Mouse (Mus musculus): ENCODE results near the gene Thoc7. TPM values are rescaled to one million over a fixed set of nuclear protein-coding genes. Genes with fewer than 3 reads are reported as not detected.

The Thoc7 gene
- polyA plus RNA-seq (2014; fragmentation: Illumina TruSeq; extraction: RNeasy Lipid Tissue Mini Kit (QIAGEN cat#74804); ENCODE audit: low read depth, low replicate concordance): 69.0 TPM

DNA sequence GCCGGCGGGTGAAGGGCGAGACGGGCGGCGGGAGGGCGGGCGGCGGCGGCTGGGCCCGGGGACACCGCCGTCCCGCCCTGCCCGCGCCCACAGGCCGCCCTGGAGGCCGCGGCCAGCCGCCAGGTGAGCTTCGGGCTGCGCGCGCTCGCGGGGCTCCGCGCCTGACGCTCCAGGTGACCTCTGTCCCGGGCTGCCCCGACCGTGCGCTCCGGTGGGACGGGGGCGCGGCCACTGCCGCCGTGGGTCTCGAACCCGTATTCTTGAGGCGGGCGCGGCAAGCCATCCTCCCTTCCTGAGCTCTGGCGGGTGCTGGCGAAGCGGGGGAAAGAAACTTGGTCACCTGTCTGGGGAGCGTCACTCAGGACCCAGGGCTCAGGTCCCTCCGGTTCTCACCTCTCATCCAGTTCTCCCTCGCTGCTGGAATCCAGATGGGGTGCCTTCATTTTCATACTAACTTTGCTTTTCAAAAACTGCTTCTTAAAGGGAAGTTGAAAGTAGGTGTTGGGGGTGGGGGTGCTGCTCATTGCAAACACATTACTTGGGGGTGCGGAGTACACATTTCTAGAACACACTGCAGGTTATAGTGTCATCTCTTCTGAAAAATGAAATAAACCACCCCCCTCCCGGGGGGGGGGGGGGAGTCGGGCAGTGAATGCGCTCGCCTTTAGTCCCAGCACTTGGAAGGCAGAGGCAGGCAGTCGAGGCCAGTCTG is at the start of gene Thoc7, which contains the start of gene Atxn7:
Gene Thoc7, minus strand, starts transcription at position 452 of the 712 bp plus-strand sequence.
Gene Atxn7, plus strand, starts transcription at position 40 of the 712 bp plus-strand sequence.

DNA sequence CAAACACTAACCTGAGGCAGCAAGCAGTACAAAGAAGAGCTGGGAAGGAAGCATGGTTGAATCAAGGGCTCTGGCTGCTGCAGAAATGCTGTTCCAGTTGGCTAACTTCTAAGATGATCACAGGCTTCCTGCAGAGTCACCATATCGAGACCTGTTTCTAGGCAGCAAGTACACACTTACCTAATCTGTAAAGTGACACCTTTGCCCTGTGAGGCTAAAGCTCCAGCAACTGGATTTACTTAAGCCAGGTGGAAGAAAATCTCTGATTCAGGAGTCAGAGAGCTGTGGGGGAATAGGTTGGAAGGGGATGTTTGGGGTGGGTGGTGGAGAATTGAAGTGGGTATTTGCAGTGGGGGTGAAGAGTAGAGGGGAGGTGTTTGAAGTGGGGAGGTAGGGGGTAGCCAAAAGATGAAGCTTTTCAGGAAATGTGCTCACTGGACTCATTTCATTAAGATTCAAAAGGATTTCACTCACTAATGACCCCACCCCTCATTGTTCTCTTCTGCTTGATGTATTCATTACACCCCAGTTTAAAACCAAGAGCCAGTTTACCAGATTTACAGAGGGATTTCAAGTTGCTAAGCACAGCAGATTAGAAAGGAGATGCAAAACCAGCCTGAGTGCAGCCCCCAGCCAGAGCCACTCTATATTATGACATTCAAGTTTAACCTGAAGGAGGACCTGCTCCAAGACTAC is 47.1 kb downstream of the Thoc7 start, which contains the start of gene Gm281:
Gene Gm281, minus strand, starts transcription at position 92 of the 696 bp plus-strand sequence.

Other genes with a start within 250 kb of the Thoc7 start
- not detected for gene Gm281, start 47.4 kb downstream of the Thoc7 start, polyA plus RNA-seq (2014; fragmentation: Illumina TruSeq; extraction: RNeasy Lipid Tissue Mini Kit (QIAGEN cat#74804); ENCODE audit: low read depth, low replicate concordance)
- 12.1 TPM for gene Atxn7, start 412 bp downstream of the Thoc7 start, polyA plus RNA-seq (2014; fragmentation: Illumina TruSeq; extraction: RNeasy Lipid Tissue Mini Kit (QIAGEN cat#74804); ENCODE audit: low read depth, low replicate concordance)
- gene Psmd6, start 159.1 kb upstream of the Thoc7 start, polyA plus RNA-seq (2014; fragmentation: Illumina TruSeq; extraction: RNeasy Lipid Tissue Mini Kit (QIAGEN cat#74804); ENCODE audit: low read depth, low replicate concordance): 76.9 TPM
- not detected for gene Olfr720, start 225.0 kb upstream of the Thoc7 start, polyA plus RNA-seq (2014; fragmentation: Illumina TruSeq; extraction: RNeasy Lipid Tissue Mini Kit (QIAGEN cat#74804); ENCODE audit: low read depth, low replicate concordance)